Mouse (Mus musculus) ovary, postnatal 14 days (tissue): ENCODE measurements around the gene Phldb1.

Experiments used
- DNase-seq: peaks from one replicate; pipeline ENCODE4 v3.0.0; 2022; ENCODE audit warnings: low spot score

Phldb1 gene

GRCm38 (mm10) chr9:44726431-44727146, 8.4 kb downstream of the Phldb1 start:
- no peak for DNase-seq

- DNase-seq, result no peak
Observed at GRCm38 (mm10) chr9:44724665-44725064, 10.3 kb downstream of the Phldb1 start.

- no peak for DNase-seq
Observed at GRCm38 (mm10) chr9:44724223-44724622, 10.8 kb downstream of the Phldb1 start.

- no peak for DNase-seq
Observed at GRCm38 (mm10) chr9:44723521-44724041, 11.4 kb downstream of the Phldb1 start.

- no peak for DNase-seq
Observed at GRCm38 (mm10) chr9:44723008-44723407, 12.0 kb downstream of the Phldb1 start.

- no peak for DNase-seq
Observed at GRCm38 (mm10) chr9:44722575-44722974, 12.4 kb downstream of the Phldb1 start.

- DNase-seq, result no peak
Observed at GRCm38 (mm10) chr9:44721877-44722186, 13.2 kb downstream of the Phldb1 start.

- peak; percentile 82 for DNase-seq
Observed at GRCm38 (mm10) chr9:44721154-44721876, 13.7 kb downstream of the Phldb1 start.

GRCm38 (mm10) chr9:44720358-44721153, 14.4 kb downstream of the Phldb1 start:
- no peak for DNase-seq

- DNase-seq, result no peak
Observed at GRCm38 (mm10) chr9:44719632-44720357, 15.2 kb downstream of the Phldb1 start.

GRCm38 (mm10) chr9:44718937-44719631, 15.9 kb downstream of the Phldb1 start:
- DNase-seq, result no peak

- DNase-seq, result no peak
Observed at GRCm38 (mm10) chr9:44717822-44718242, 17.2 kb downstream of the Phldb1 start.

GRCm38 (mm10) chr9:44716997-44717821, 17.8 kb downstream of the Phldb1 start:
- no peak for DNase-seq

- DNase-seq, result no peak
Observed at GRCm38 (mm10) chr9:44715705-44716362, 19.2 kb downstream of the Phldb1 start.

- no peak for DNase-seq
Observed at GRCm38 (mm10) chr9:44715109-44715508, 19.9 kb downstream of the Phldb1 start.

GRCm38 (mm10) chr9:44713574-44713973, 21.4 kb downstream of the Phldb1 start:
- DNase-seq, result no peak

- DNase-seq, result no peak
Observed at GRCm38 (mm10) chr9:44713080-44713479, 21.9 kb downstream of the Phldb1 start.

- no peak for DNase-seq
Observed at GRCm38 (mm10) chr9:44711602-44712001, 23.4 kb downstream of the Phldb1 start.

GRCm38 (mm10) chr9:44710213-44710612, 24.8 kb downstream of the Phldb1 start:
- no peak for DNase-seq

- peak; percentile 28 for DNase-seq
Observed at GRCm38 (mm10) chr9:44709600-44709999, 25.4 kb downstream of the Phldb1 start.
